Mouse (Mus musculus) CH12.LX (cell line): Measurements from ENCODE around the gene Fbxw4. TPM values are rescaled to one million over a fixed set of nuclear protein-coding genes. Genes with fewer than 3 reads are reported as not detected.

Experiments used
- DNase-seq: peaks from one replicate; pipeline ENCODE4 v3.0.0-alpha.2; 2013; ENCODE audit errors: extremely low read depth
- H3K27ac ChIP-seq: 2 replicates; pipeline ENCODE4 v1.5.1; 2012; ENCODE audit warnings: low read depth, mild to moderate bottlenecking, control low read depth, moderate library complexity; ENCODE audit not compliant: insufficient read depth
- H3K27me3 ChIP-seq: replicated peaks from 2 replicates; pipeline ENCODE3; 2012; ENCODE audit warnings: inconsistent platforms
- H3K36me3 ChIP-seq, 2 experiments: replicated peaks in 1 of 2; 2 replicates each; pipeline versions ENCODE3 to v1.6.1; 2012; ENCODE audit warnings: inconsistent platforms in 1 of 2, low read length in 1 of 2, mild to moderate bottlenecking in 1 of 2, mixed read lengths in 1 of 2, moderate library complexity in 1 of 2; ENCODE audit not compliant: control insufficient read depth in 1 of 2, insufficient read depth in 1 of 2
- H3K4me1 ChIP-seq, 2 experiments: 2 replicates each; pipeline ENCODE4 v1.6.1; 2012; ENCODE audit warnings: inconsistent platforms in 1 of 2, moderate library complexity in 1 of 2; ENCODE audit not compliant: insufficient read depth in 2 of 2, control insufficient read depth in 1 of 2
- H3K4me2 ChIP-seq: 2 replicates; pipeline ENCODE4 v1.6.1; 2012; ENCODE audit warnings: low read depth, mild to moderate bottlenecking, control low read depth; ENCODE audit not compliant: poor library complexity, insufficient read depth, severe bottlenecking
- H3K4me3 ChIP-seq, 3 experiments: fragments of 150-350 bp in 1 of 3; sonication (generic) in 1 of 3; replicated peaks in 1 of 3; 2 replicates each; pipeline versions ENCODE3 to v1.5.1; 2011 to 2012; ENCODE audit warnings: low read depth in 2 of 3, low read length in 2 of 3, mild to moderate bottlenecking in 2 of 3, moderate library complexity in 2 of 3, control low read depth in 1 of 3, improper control_type of control experiment in 1 of 3, inconsistent platforms in 1 of 3, mixed read lengths in 1 of 3; ENCODE audit not compliant: poor library complexity in 1 of 3
- H3K79me2 ChIP-seq: replicated peaks from 2 replicates; pipeline ENCODE4 v1.6.1; 2012; ENCODE audit warnings: mild to moderate bottlenecking, moderate library complexity; ENCODE audit not compliant: control insufficient read depth, poor library complexity, insufficient read depth, severe bottlenecking; ENCODE audit errors: extremely low read depth
- H3K9ac ChIP-seq: 2 replicates; pipeline ENCODE4 v1.6.1; 2012; ENCODE audit warnings: low read depth, mild to moderate bottlenecking, control low read depth, moderate library complexity; ENCODE audit not compliant: insufficient read depth
- H3K9me3 ChIP-seq: replicated peaks from 2 replicates; pipeline ENCODE3; 2012; ENCODE audit warnings: low read length, inconsistent platforms, mixed read lengths
- CHD1 ChIP-seq: IDR thresholded peaks from 2 replicates; pipeline ENCODE4 v1.6.1; 2012; ENCODE audit warnings: low read depth, low read length, improper control_type of control experiment, inconsistent platforms
- CHD2 ChIP-seq: IDR thresholded peaks from 2 replicates; pipeline ENCODE4 v1.6.1; 2011; ENCODE audit warnings: low read length, improper control_type of control experiment
- ETS1 ChIP-seq: conservative IDR thresholded peaks from 2 replicates; pipeline ENCODE4 v1.6.1; 2012; ENCODE audit warnings: low read depth, mild to moderate bottlenecking, inconsistent platforms, low read length, improper control_type of control experiment, moderate library complexity
- IRF4 ChIP-seq: IDR thresholded peaks from 2 replicates; pipeline ENCODE4 v1.6.1; 2014; ENCODE audit warnings: low read depth, mild to moderate bottlenecking, inconsistent platforms, low read length, improper control_type of control experiment
- JUN ChIP-seq: IDR thresholded peaks from 2 replicates; pipeline ENCODE4 v1.6.1; 2011; ENCODE audit warnings: low read depth, mild to moderate bottlenecking, low read length, improper control_type of control experiment, moderate library complexity; ENCODE audit not compliant: insufficient read depth
- JUND ChIP-seq: conservative IDR thresholded peaks from 2 replicates; pipeline ENCODE4 v1.6.1; 2011; ENCODE audit warnings: low read depth, low read length, improper control_type of control experiment
- MEF2A ChIP-seq: IDR thresholded peaks from 2 replicates; pipeline ENCODE4 v1.6.1; 2014; ENCODE audit warnings: low read depth, mild to moderate bottlenecking, inconsistent platforms, low read length, improper control_type of control experiment, borderline replicate concordance
- MYC ChIP-seq: IDR thresholded peaks from 2 replicates; pipeline ENCODE4 v1.6.1; 2011; ENCODE audit warnings: low read depth, mild to moderate bottlenecking, improper control_type of control experiment, low read length
- NELFE ChIP-seq: IDR thresholded peaks from 2 replicates; pipeline ENCODE4 v1.6.1; 2011; ENCODE audit warnings: low read depth, low read length, improper control_type of control experiment
- POLR2AphosphoS2 ChIP-seq: IDR thresholded peaks from 2 replicates; pipeline ENCODE4 v1.6.1; 2011; ENCODE audit warnings: low read depth, low read length, improper control_type of control experiment
- UBTF ChIP-seq: IDR thresholded peaks from 2 replicates; pipeline ENCODE4 v1.6.1; 2012; ENCODE audit warnings: low read depth, mild to moderate bottlenecking, inconsistent platforms, low read length, improper control_type of control experiment, moderate library complexity
- USF2 ChIP-seq: conservative IDR thresholded peaks from 2 replicates; pipeline ENCODE4 v1.6.1; 2011; ENCODE audit warnings: low read depth, low read length, improper control_type of control experiment
- ZC3H11A ChIP-seq: IDR thresholded peaks from 2 replicates; pipeline ENCODE4 v1.6.1; 2012; ENCODE audit warnings: low read depth, mild to moderate bottlenecking, inconsistent platforms, low read length, improper control_type of control experiment
- ZMIZ1 ChIP-seq: IDR thresholded peaks from 2 replicates; pipeline ENCODE4 v1.6.1; 2012; ENCODE audit warnings: low read depth, mild to moderate bottlenecking, inconsistent platforms, low read length, improper control_type of control experiment
- dilution Hi-C: fragments of 300-500 bp; cut with MboI; formaldehyde crosslinking; loops from 2 replicates; pipeline ENCODE4 v1.14.3; 2020; ENCODE audit warnings: low sequenced_read_pairs; ENCODE audit not compliant: extremely low pct_unique_long_range_greater_than_20kb, extremely low pct_ligation_motif_present
- in situ Hi-C: fragments of 300-500 bp; cut with MboI; formaldehyde crosslinking; loops from 3 replicates; pipeline ENCODE4 v1.14.3; 2019; ENCODE audit warnings: low sequenced_read_pairs, low pct_ligation_motif_present, low pct_unique_long_range_greater_than_20kb, mixed read lengths
- polyA plus RNA-seq: library from polyadenylated mRNA; unstranded; fragments of >175 nt; gene quantifications from 2 replicates; pipeline ENCODE4 v1.2.1, GENCODE M21; 2012; ENCODE audit warnings: low read depth; ENCODE audit not compliant: insufficient read length
- total RNA-seq, 2 experiments: library from RNA; depleted of rRNA; stranded (reverse); fragments of 300-350 nt in 1 of 2; fragments of >200 nt in 1 of 2; gene quantifications; 2 replicates each; pipeline ENCODE4 v1.2.3; 2012 to 2014

Fbxw4 gene
- total and polyA plus RNA-seq, 3 experiments: 4.5 to 8.6 (median 7.5) TPM

- Histone ChIP-seq H3K79me2 (no peaks in the 10 kb centered on the region), H3K36me3 (peaks cover 0 to 37% of the 10 kb centered on the region in 2 experiments), H3K27me3 (no peaks in the 10 kb centered on the region), H3K27ac (no peak overlapping the region), H3K4me1 (peaks cover 13 to 32% of the 10 kb centered on the region in 2 experiments), H3K9ac (no peak overlapping the region), H3K4me3 (no peak overlapping the region), H3K9me3 (no peaks in the 10 kb centered on the region), H3K4me2 (no peak overlapping the region)
- in situ Hi-C loops (no loop called here), dilution Hi-C loops (no loop called here)
- DNase-seq: no peak
- TF ChIP-seq JUND: no peak
- TF ChIP-seq ETS1: no peak
- TF ChIP-seq NELFE: no peak
- TF ChIP-seq USF2: no peak
- no peak for TF ChIP-seq CHD2
- TF ChIP-seq POLR2AphosphoS2: no peak
- no peak for TF ChIP-seq ZMIZ1
- TF ChIP-seq CHD1: no peak
- no peak for TF ChIP-seq ZC3H11A
- no peak for TF ChIP-seq UBTF
- TF ChIP-seq MEF2A: no peak
- no peak for TF ChIP-seq JUN
- no peak for TF ChIP-seq MYC
Observed at GRCm38 (mm10) chr19:45586850-45587249, 73.3 kb downstream of the Fbxw4 start.

GRCm38 (mm10) chr19:45584856-45585620 lies 75.1 kb downstream of the Fbxw4 start:
- dilution Hi-C loops: no loop called here
- Histone ChIP-seq H3K27me3 (no peaks in the 10 kb centered on the region), H3K4me2 (no peak overlapping the region), H3K9ac (no peak overlapping the region), H3K79me2 (no peaks in the 10 kb centered on the region), H3K9me3 (peaks cover 2% of the 10 kb centered on the region), H3K36me3 (peaks cover 0 to 49% of the 10 kb centered on the region in 2 experiments), H3K4me3 (peak overlapping the region in 1 of 3 experiments; percentile 14), H3K4me1 (peaks cover 13 to 27% of the 10 kb centered on the region in 2 experiments), H3K27ac (no peak overlapping the region)
- in situ Hi-C loops: no loop called here
- no peak for TF ChIP-seq POLR2AphosphoS2
- TF ChIP-seq IRF4: peak; percentile 23; the same call in 1 of the 2 replicates
- peak; percentile 26 for DNase-seq
